Mouse (Mus musculus) gastrocnemius, postnatal 14 days (tissue): Measurements from ENCODE around the gene Rac3. TPM values are rescaled to one million over a fixed set of nuclear protein-coding genes. Genes with fewer than 3 reads are reported as not detected.
"Not testable (repeated sequence)": the region's sequence is repeated elsewhere in the genome, so short reads cannot be mapped to it uniquely, and the experiment has no call there.

ENCODE experiments used
- DNase-seq: peaks from one replicate; pipeline ENCODE4 v3.0.0; 2021; ENCODE audit warnings: mixed read lengths
- intact Hi-C: fragments of 180-260 bp; cut with DNase I; formaldehyde crosslinking; loops from one replicate; pipeline ENCODE4 v1.15.1; 2025; ENCODE audit warnings: low total_unique reads
- total RNA-seq, 2 experiments: library from RNA; stranded (reverse); gene quantifications; 2 replicates each; pipeline ENCODE4 v1.2.3; 2021

The Rac3 gene
- total RNA-seq, 2 experiments from 2014 or later, result 1.5 to 1.9 TPM

DNA sequence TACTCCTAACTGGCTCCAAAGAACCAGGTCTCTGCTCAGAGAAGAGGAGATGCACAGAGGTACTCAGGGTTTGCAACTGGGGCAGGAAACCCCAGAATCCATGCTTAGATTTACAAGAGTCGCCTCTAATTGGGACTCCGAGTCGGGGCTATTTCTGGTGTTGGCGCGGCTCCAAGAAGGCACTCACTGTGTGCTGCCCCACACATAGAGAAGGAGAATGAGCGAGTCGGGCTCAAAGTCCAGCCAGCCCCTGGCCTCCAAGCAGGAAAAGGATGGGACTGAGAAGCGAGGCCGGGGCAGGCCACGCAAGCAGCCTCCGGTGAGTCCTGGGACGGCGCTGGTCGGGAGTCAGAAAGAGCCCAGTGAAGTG, 41.4 kb downstream of the Rac3 start, which contains the start of gene Hmga1b:
Gene Hmga1b, plus strand, starts transcription at position 123 of the 370 bp plus-strand sequence.
- DNase-seq, intact Hi-C loops: not testable (repeated sequence)

- intact Hi-C loops, DNase-seq: not testable (repeated sequence)
Measured at GRCm38 (mm10) chr11:120763121-120763999, 42.1 kb downstream of the Rac3 start.

DNA sequence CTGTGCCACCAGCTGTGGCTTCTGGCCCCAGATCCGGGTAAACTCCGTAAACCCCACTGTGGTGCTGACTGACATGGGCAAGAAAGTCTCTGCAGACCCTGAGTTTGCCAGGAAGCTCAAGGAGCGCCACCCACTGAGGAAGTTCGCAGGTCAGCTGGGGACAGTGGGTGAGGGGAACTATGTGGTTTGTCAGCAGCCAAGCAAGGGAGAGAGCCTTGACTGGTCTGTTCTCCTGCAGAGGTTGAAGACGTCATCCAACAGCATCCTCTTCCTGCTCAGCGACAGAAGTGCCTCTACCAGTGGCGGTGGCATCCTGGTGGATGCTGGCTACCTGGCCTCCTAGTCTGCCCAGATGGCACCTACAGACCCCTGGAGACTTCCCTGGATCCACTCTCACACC, 45.8 kb downstream of the Rac3 start:
- DNase-seq, intact Hi-C loops: not testable (repeated sequence)

- intact Hi-C loops, result no loop called here
- DNase-seq, result no peak
Measured at GRCm38 (mm10) chr11:120768206-120768605, 46.9 kb downstream of the Rac3 start.

DNA sequence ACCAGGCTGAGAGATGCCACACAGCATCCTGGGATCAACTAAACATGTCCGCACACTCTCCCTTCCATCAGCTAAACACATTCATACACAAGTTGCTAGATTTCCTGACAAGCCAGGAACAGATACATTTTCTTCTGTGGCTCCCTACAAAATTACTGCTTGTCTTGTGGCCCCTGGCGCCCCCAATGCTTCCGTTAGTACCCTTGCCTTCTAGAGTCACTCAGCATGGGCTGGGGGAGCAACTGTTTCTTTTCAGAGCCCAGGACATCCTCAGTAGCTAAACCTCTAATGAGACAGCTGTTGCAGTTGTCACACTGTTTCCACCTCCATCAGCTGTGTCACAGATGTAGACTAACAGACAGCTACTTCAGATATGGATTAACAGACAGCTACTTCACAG, 51.5 kb downstream of the Rac3 start:
- no peak for DNase-seq
- intact Hi-C loops, result no loop called here

Other genes with a start within 250 kb of the Rac3 start
- 100 to 1,000 TPM; 133 to 143 TPM for gene Mrpl12, start 236.9 kb upstream of the Rac3 start, total RNA-seq
- 1 to 10 TPM; 5.1 to 7.0 TPM for gene Slc25a10, start 229.6 kb upstream of the Rac3 start, total RNA-seq
- gene Gcgr, start 190.8 kb upstream of the Rac3 start, total RNA-seq, result under 1 TPM in 1 of 2 experiments, not detected in 1; 0.38 TPM
- 10 to 100 TPM; 31.1 to 33.3 TPM for gene Mcrip1, start 171.7 kb upstream of the Rac3 start, total RNA-seq
- gene Ppp1r27, start 170.3 kb upstream of the Rac3 start, total RNA-seq, result 100 to 1,000 TPM; 159 to 234 TPM
- gene P4hb, start 148.2 kb upstream of the Rac3 start, total RNA-seq, result 100 to 1,000 TPM; 264 to 301 TPM
- 100 to 1,000 TPM; 118 to 144 TPM for gene Arhgdia, start 139.8 kb upstream of the Rac3 start, total RNA-seq
- 10 to 100 TPM; 44.6 to 60.9 TPM for gene Alyref, start 123.1 kb upstream of the Rac3 start, total RNA-seq
- gene Anapc11, start 123.0 kb upstream of the Rac3 start, total RNA-seq, result 10 to 100 TPM; 54.0 to 55.6 TPM
- not detected for gene Npb, start 113.0 kb upstream of the Rac3 start, total RNA-seq
- 10 to 100 TPM; 25.7 to 25.8 TPM for gene Pcyt2, start 103.5 kb upstream of the Rac3 start, total RNA-seq
- gene Sirt7, start 96.2 kb upstream of the Rac3 start, total RNA-seq, result 1 to 10 TPM; 5.2 to 5.4 TPM
- gene Mafg, start 87.9 kb upstream of the Rac3 start, total RNA-seq, result 10 to 100 TPM; 29.9 to 33.1 TPM
- 10 to 100 TPM; 10.3 to 13.3 TPM for gene Pycr1, start 77.7 kb upstream of the Rac3 start, total RNA-seq
- gene Myadml2, start 73.3 kb upstream of the Rac3 start, total RNA-seq, result 100 to 1,000 TPM; 111 to 136 TPM
- gene Notum, start 60.3 kb upstream of the Rac3 start, total RNA-seq, result under 1 TPM in 1 of 2 experiments, not detected in 1; 0.39 TPM
- gene Aspscr1, start 48.5 kb upstream of the Rac3 start, total RNA-seq, result 10 to 100 TPM; 25.0 to 26.9 TPM
- 10 to 100 TPM; 25.7 to 33.3 TPM for gene Cenpx, start 7.7 kb upstream of the Rac3 start, total RNA-seq
- 1 to 10 TPM; 5.2 to 5.4 TPM for gene Lrrc45, start 7.5 kb upstream of the Rac3 start, total RNA-seq
- 1 to 10 TPM; 5.4 to 6.2 TPM for gene Dcxr, start 5.8 kb downstream of the Rac3 start, total RNA-seq
- 10 to 100 TPM; 10.6 to 14.4 TPM for gene Cbr2, start 10.6 kb downstream of the Rac3 start, total RNA-seq
- gene Hmga1b, start 41.3 kb downstream of the Rac3 start, total RNA-seq, result 10 to 100 TPM; 12.4 to 14.6 TPM
- 1 to 10 TPM; 6.7 to 7.9 TPM for gene Rfng, start 62.7 kb downstream of the Rac3 start, total RNA-seq
- 10 to 100 TPM; 49.5 to 51.8 TPM for gene Gps1, start 62.8 kb downstream of the Rac3 start, total RNA-seq
- 10 to 100 TPM; 35.2 to 37.4 TPM for gene Dus1l, start 74.9 kb downstream of the Rac3 start, total RNA-seq
- gene Fasn, start 103.1 kb downstream of the Rac3 start, total RNA-seq, result 10 to 100 TPM; 13.9 to 19.4 TPM
- 1 to 10 TPM; 2.3 to 2.8 TPM for gene Ccdc57, start 211.4 kb downstream of the Rac3 start, total RNA-seq
- 100 to 1,000 TPM; 272 to 355 TPM for gene Slc16a3, start 227.0 kb downstream of the Rac3 start, total RNA-seq